Mouse (Mus musculus): ENCODE data around the gene Hras. TPM values are rescaled to one million over a fixed set of nuclear protein-coding genes. Genes with fewer than 3 reads are reported as not detected.

The Hras gene
- total RNA-seq, 2 experiments from 2014 or later = 256 to 304 TPM

DNA sequence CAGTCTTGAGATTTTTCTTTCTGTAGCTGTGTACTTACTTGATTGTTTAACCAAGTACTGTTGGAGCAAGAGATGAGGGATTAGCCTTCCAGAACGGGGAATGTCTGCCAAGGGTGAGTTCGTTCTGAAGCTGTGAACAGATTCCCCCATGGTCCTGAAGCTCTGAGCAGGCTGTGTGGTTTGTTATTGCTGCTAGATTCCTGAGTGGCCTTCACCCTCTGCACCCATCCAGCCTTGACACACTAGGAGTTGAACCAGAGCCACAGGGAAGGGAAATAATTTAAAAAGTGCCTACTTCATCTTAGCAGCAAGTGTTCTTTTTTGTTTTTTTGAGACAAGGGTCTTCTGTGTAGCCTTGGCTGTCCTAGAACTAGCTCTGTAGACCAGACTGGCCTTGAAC is 49.9 kb downstream of the Hras start:
- DNase-seq (ENCODE audit: low spot score in 2 of 2) = no peak
- intact Hi-C loops (cut with DNase I) = no loop called here

- intact Hi-C loops (cut with DNase I) = no loop called here
- DNase-seq (ENCODE audit: low spot score in 2 of 2) = no peak
Measured at GRCm38 (mm10) chr7:141143112-141143511, 50.7 kb downstream of the Hras start.

- no peak for DNase-seq (ENCODE audit: low spot score in 2 of 2)
- intact Hi-C loops (cut with DNase I) = no loop called here
Measured at GRCm38 (mm10) chr7:141141326-141141725, 52.5 kb downstream of the Hras start.

Small RNA genes lying within 50 kb of the gene (microRNA-seq; reads per million reads assigned to microRNA genes)
- gene Mir210 = 136 reads per million, percentile 60 among the genes with 10 or more reads in this experiment

Other genes with a start within 250 kb of the Hras start
- gene Ifitm5, start 243.7 kb downstream of the Hras start, total RNA-seq (2021) = not detected
- gene Gm45717, start 238.1 kb downstream of the Hras start, total RNA-seq (2021) = not detected
- gene Ifitm2, start 238.0 kb downstream of the Hras start, total RNA-seq (2021) = 10 to 100 TPM; 12.3 to 14.0 TPM
- gene Ifitm1, start 226.8 kb downstream of the Hras start, total RNA-seq (2021) = 1 to 10 TPM; 3.6 to 4.2 TPM
- gene Ifitm3, start 183.2 kb downstream of the Hras start, total RNA-seq (2021) = 10 to 100 TPM in 1 of 2 experiments, 1 to 10 TPM in 1; 9.6 to 14.3 TPM
- not detected for gene Ifitm6, start 176.1 kb downstream of the Hras start, total RNA-seq (2021)
- gene Gm17387, start 164.9 kb downstream of the Hras start, total RNA-seq (2021) = not detected
- 10 to 100 TPM; 84.4 to 86.3 TPM for gene B4galnt4, start 132.9 kb downstream of the Hras start, total RNA-seq (2021)
- not detected for gene Pkp3, start 115.8 kb downstream of the Hras start, total RNA-seq (2021)
- gene Sigirr, start 93.4 kb downstream of the Hras start, total RNA-seq (2021) = 1 to 10 TPM; 1.7 to 2.8 TPM
- gene Ano9, start 76.2 kb downstream of the Hras start, total RNA-seq (2021) = not detected
- 10 to 100 TPM; 45.1 to 52.1 TPM for gene Ptdss2, start 71.6 kb downstream of the Hras start, total RNA-seq (2021)
- 10 to 100 TPM; 33.6 to 36.2 TPM for gene Rnh1, start 21.1 kb downstream of the Hras start, total RNA-seq (2021)
- gene Lrrc56, start 152 bp upstream of the Hras start, total RNA-seq (2021) = 1 to 10 TPM; 3.5 to 4.7 TPM
- gene Lmntd2, start 20.1 kb upstream of the Hras start, total RNA-seq (2021) = not detected
- 1 to 10 TPM in 1 of 2 experiments, under 1 TPM in 1; 0.70 to 1.3 TPM for gene Rassf7, start 21.9 kb upstream of the Hras start, total RNA-seq (2021)
- gene Phrf1, start 34.8 kb upstream of the Hras start, total RNA-seq (2021) = 10 to 100 TPM; 64.4 to 78.0 TPM
- 1 to 10 TPM; 1.7 to 2.0 TPM for gene Irf7, start 72.5 kb upstream of the Hras start, total RNA-seq (2021)
- gene Cdhr5, start 82.8 kb upstream of the Hras start, total RNA-seq (2021) = not detected
- gene Sct, start 85.1 kb upstream of the Hras start, total RNA-seq (2021) = not detected
- under 1 TPM; 0.17 to 0.39 TPM for gene Drd4, start 98.0 kb upstream of the Hras start, total RNA-seq (2021)
- gene Deaf1, start 133.7 kb upstream of the Hras start, total RNA-seq (2021) = 10 to 100 TPM; 67.3 to 72.5 TPM
- gene Tmem80, start 133.7 kb upstream of the Hras start, total RNA-seq (2021) = 10 to 100 TPM; 30.5 to 34.9 TPM
- 1 to 10 TPM; 4.7 to 5.9 TPM for gene Eps8l2, start 144.9 kb upstream of the Hras start, total RNA-seq (2021)
- 100 to 1,000 TPM in 1 of 2 experiments, 10 to 100 TPM in 1; 93.3 to 116 TPM for gene Taldo1, start 198.2 kb upstream of the Hras start, total RNA-seq (2021)
- gene Gatd1, start 220.1 kb upstream of the Hras start, total RNA-seq (2021) = 10 to 100 TPM; 43.2 to 43.4 TPM
- 100 to 1,000 TPM; 291 to 331 TPM for gene Cend1, start 235.5 kb upstream of the Hras start, total RNA-seq (2021)
- 100 to 1,000 TPM; 270 to 289 TPM for gene Slc25a22, start 243.9 kb upstream of the Hras start, total RNA-seq (2021)